Mouse (Mus musculus) lung, postnatal 0 days (tissue): ENCODE measurements at regions not wholly inside any gene's neighbourhood (a gene's known extent, or its start where the extent isn't known, plus 50 kb on each side); places are given as distances from the start of the nearest gene placed in this dataset.

Experiments used
- CTCF ChIP-seq: IDR thresholded peaks from 2 replicates; pipeline ENCODE4 v1.5.1; 2016; ENCODE audit warnings: antibody characterized with exemption, mild to moderate bottlenecking
- EP300 ChIP-seq: IDR thresholded peaks from 2 replicates; pipeline ENCODE4 v1.6.1; 2016; ENCODE audit warnings: antibody characterized with exemption, mild to moderate bottlenecking, control low read depth

- TF ChIP-seq CTCF (no peak), EP300 (no peak)
These were observed 113.0 kb upstream of the BC052040 start for GRCm38 (mm10) chr2:115468471-115468909.
